Mouse (Mus musculus): ENCODE results near the gene Gm45062.

Gm45062 gene

GRCm38 (mm10) chr6:8370624-8371023 lies 111.4 kb downstream of the Gm45062 start:
- DNase-seq, result no peak

DNA sequence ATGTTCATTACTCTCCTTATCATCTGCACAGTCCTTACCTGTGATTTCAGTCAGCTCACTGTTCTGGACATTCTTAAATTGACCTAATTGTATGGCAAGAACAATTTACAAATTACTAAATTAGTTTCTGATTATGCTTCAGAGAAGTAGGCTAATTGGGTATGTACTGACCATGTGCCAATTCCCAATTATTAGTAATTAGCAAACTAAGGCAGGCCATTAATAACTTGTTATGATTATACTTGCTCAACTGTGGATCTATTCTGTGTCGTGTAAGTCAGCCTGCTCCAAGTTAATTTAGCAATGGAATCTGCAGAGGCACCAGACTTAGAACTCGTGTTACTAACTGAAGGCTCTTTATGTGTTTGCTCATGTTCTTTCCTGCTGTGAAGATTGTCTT lies 113.8 kb downstream of the Gm45062 start:
- no peak for DNase-seq

GRCm38 (mm10) chr6:8373851-8374250 lies 114.6 kb downstream of the Gm45062 start:
- DNase-seq, result peak; percentile 30

GRCm38 (mm10) chr6:8374290-8374689 lies 115.0 kb downstream of the Gm45062 start:
- DNase-seq, result no peak

GRCm38 (mm10) chr6:8374712-8375111 lies 115.5 kb downstream of the Gm45062 start:
- DNase-seq, result no peak

GRCm38 (mm10) chr6:8376351-8376750 lies 117.1 kb downstream of the Gm45062 start:
- no peak for DNase-seq

- DNase-seq, result no peak
Measured at GRCm38 (mm10) chr6:8377667-8378066, 118.4 kb downstream of the Gm45062 start.

GRCm38 (mm10) chr6:8389307-8389706 lies 130.1 kb downstream of the Gm45062 start:
- no peak for DNase-seq

- no peak for DNase-seq
Measured at GRCm38 (mm10) chr6:8390296-8390695, 131.0 kb downstream of the Gm45062 start.

- no peak for DNase-seq
Measured at GRCm38 (mm10) chr6:8390935-8391334, 131.7 kb downstream of the Gm45062 start.

DNA sequence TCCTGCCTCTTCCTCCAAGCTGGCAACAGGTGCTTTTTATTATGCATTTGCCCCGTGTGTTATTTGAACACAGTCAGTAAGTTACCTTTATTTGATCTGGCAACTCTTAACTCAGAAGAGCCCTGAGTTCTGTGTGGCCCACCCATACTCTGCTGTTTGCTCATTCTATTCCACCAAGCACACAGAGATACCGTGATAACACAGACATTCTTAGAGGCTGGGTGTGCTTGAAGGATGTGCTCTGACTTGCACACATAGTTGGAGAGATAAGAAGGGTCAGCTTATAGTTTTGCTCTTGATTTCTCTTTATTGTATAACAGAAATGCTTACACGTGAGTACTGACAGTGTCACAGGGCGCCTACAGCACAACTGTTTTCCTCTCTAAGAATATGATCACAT lies 133.8 kb downstream of the Gm45062 start:
- DNase-seq, result no peak

DNA sequence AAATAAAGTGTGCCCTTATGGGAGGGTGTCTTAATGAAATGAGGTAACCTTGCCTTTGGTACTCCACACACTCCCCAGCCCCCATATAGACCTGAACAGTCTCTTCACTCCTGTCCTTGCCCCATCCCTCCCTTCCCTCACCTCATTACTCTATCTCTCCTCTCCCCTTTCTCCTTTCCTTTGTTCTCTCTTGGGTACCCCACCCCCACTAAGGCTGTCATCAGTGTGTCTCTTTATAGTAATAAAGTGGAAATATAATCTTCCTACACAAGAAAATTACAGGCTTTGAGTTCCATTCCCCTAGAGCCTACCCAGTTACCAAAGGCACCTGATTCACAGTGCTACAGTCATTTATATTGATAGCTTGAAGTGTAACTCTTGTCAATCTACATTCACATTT lies 134.8 kb downstream of the Gm45062 start:
- DNase-seq, result no peak

- DNase-seq, result peak; percentile 18
Measured at GRCm38 (mm10) chr6:8395061-8395460, 135.8 kb downstream of the Gm45062 start.

DNA sequence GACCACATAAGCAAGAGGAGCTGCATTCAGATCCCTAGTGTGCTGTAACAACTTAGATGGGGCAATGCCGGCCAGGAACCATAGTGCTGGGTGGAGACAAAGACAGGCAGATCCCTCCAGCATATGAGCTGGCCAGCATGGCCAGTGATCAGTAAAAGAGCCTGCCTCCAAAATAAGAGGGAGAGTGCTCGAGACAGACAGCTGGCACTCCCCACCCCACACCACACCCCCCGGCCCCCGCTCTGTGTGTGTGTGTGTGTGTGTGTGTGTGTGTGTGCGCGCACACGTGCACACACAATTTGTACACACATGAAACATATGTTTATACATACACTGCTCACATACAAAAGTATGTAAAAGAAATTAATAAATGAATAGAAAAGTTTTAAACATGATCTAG lies 138.0 kb downstream of the Gm45062 start:
- DNase-seq, result no peak

DNA sequence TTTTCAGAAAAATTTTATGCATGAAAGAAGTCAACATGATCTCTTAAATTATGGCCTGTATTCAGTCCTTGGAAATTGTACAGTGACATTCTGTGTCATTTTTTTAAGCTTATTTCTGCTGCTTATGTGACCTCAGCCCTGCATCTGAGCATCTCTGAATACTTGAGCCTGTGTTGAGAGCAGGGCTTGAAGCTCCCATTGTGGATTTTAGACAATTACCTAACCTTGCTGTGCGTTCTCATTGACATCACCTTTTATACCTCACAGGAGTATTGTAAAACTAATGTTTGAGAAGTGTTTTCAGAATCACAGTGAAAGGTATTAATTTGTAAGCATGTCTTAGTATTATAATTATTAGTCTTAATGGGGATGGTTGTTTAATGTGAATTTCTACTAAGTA lies 140.5 kb downstream of the Gm45062 start:
- no peak for DNase-seq

DNA sequence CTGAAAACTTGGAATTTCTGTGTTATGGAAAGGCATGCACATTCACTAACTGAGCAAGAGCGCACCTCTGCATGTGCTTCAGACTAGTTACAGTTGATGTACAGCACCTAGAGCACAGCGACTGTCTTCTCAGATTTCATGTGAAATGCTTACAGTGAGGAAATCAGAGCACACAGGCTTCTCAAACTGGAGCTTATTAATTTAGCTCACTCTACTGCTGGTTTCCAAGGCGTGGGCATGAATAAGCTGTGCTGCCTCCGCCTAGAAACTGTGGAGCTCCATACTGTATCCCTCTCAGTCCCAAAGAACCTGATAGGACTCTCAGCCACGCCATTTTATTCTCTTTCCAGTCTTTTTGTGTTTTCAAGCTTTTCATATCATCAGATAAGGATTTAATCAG lies 143.9 kb downstream of the Gm45062 start:
- no peak for DNase-seq

DNA sequence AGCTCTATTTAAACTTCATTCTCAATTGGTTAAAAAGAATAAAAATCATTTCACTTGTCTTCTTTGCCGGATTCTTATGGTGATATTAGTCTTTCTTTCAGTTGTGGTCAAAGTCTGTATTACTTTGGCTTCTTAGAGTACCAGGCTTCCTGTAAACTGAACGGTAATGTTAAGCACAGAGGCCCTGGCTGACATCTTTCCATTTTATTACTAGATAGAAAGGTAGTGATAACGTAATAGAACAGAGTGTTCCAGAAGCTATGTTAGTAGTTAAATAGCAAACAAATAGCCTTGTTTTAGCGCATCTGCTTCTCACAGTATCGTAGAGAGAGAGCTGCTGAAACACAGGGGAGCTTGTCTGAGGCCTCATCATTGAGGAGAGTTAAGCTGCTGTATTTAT lies 146.6 kb downstream of the Gm45062 start:
- DNase-seq, result no peak

DNA sequence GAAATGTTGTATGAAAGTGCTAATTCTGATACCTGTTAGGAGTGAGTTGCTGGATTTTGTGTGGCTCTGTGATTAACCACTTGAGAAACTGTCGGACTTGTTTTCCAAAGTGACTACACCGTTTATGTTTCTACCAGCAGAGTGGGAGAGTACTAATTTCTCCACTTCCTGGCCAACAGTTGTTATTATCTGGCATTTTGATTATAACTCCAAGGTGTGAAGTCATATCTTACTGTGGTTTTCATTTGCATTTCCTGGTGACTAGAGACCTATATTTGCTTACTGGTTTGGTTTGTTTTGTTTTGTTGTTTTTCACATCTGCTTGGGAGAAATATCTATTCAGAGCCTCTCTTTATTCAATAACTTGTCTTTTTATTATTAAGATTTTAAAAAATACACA lies 149.1 kb downstream of the Gm45062 start:
- DNase-seq, result no peak

GRCm38 (mm10) chr6:8409865-8410264 lies 150.6 kb downstream of the Gm45062 start:
- no peak for DNase-seq

GRCm38 (mm10) chr6:8412845-8413598 lies 153.8 kb downstream of the Gm45062 start:
- no peak for DNase-seq

GRCm38 (mm10) chr6:8414020-8414419 lies 154.8 kb downstream of the Gm45062 start:
- no peak for DNase-seq

GRCm38 (mm10) chr6:8415823-8416222 lies 156.6 kb downstream of the Gm45062 start:
- no peak for DNase-seq

DNA sequence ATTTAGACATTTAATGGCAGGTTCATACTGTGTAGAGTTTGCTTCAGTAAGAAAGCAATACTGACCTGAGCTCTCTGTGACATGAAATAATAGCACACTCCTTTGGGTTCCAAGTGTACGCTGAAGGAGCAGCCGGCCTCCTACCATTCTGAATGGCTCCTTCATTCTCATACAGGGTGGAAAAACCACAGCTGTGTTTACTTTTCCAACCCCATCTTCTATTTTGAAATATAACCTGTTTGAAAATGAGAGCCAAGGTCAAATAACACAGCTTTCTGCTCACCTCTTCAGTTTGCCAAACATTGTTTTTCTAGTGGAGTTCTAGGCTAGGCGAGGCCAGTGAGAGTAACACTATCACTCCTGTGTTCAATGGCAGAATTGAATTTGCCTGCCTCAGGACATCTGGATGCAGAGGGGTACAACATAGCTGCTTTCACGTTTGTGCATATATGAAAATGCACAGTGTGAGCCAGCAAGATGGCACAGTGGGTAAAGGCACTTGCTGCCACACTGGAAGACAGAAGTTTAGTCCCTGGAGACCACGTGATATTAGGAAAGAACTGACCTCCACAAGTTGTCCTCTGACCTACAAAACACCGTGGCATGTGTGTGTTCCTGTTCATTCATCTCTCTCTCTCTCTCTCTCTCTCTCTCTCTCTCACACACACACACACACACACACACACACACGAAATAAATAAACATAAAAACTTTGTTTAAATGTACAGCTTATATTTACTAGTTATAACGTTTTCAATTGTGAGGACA lies 157.7 kb downstream of the Gm45062 start:
- peak; percentile 16 for DNase-seq

DNA sequence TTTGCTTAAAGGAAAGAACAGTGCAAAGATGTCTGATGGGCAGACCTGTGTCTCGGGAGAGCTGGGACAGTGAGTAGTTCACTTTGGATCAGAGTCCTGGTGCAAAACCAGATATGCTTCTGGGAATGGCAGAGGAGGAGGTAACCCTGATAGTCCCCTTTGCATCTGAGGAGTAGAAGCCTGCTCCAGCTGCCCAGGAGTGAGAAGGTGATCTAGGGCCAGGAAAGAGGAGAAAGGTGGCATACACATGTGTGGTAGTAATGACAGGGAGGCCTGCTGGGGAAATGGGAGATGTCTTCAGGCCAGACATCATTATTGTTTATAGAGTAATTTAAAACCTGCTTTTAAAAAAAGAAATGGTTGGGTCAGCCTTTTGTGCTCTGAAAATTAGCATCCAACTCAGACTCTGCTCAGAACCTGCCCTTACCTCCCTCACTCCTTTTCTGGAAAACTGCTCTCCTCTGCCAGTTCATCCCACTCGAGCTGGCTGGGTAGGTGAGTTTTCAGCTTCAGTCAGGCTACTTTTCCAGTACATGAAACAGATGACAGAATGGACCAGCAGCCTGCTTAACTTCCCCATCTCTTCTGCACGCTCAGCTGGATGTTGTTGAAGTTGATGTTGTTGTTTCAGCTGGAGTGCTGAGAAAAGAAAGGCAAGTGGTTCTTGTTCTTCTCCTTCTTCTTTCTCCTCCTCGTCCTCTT lies 160.4 kb downstream of the Gm45062 start:
- no peak for DNase-seq

All from embryo, embryonic 11 days (tissue).